9 mouse cellular contexts compared by ENCODE assay signal in genomic region chr9:57659774-57660173, GRCm38 (mm10). TPM values are rescaled to one million over a fixed set of nuclear protein-coding genes. Genes with fewer than 3 reads are reported as not detected.
DNase-seq lines count a peak whose midpoint lies in the region; ATAC-seq and TF ChIP-seq lines count a peak whose summit lies in the region.
"Had no signal": no experiment of that assay in that cellular context is flagged by ENCODE, and none has a peak within 500 bp of the region (broad histone marks: within the 10 kb centered on the region; RNA-seq: fewer than 3 reads in every experiment).

No protein-coding gene starts in this region.

- TF ChIP-seq POLR2A in liver, adult 2 months (IDR thresholded peaks at IDR 0.05; ENCODE audit: extremely low read depth, insufficient read depth, low read length): no peak

- 16% methylated on average over 4 of the region's 4 CpGs for WGBS in liver, adult 2 months
- WGBS in neural tube, embryonic 14.5 days: 31% methylated on average over 4 of the region's 4 CpGs

- H3K9me3 ChIP-seq in neural tube, embryonic 14.5 days (ENCODE audit: control insufficient read depth, low read length): no peaks in the 10 kb centered on the region

- no peaks in the 10 kb centered on the region for H3K27me3 ChIP-seq in liver, adult 2 months (ENCODE audit: control insufficient read depth, insufficient read depth, low read length)
- H3K27me3 ChIP-seq in neural tube, embryonic 14.5 days (ENCODE audit: control insufficient read depth, insufficient read depth, low read length): no peaks in the 10 kb centered on the region

- no peak overlapping the region for H3K27ac ChIP-seq in liver, adult 2 months (replicated peaks; ENCODE audit: insufficient read depth, low read depth, low read length)
- H3K27ac ChIP-seq in neural tube, embryonic 14.5 days (ENCODE audit: low read depth, low read length): no peak overlapping the region

- H3K9ac ChIP-seq in liver, adult 2 months (ENCODE audit: low read depth, low read length): no peak overlapping the region
- no peak overlapping the region for H3K9ac ChIP-seq in neural tube, embryonic 14.5 days (replicated peaks; ENCODE audit: low read depth, low read length)

- ATAC-seq in common myeloid progenitor, adult 5-6 weeks (replicated peaks; ENCODE audit: low read depth, poor library complexity, severe bottlenecking): peak; percentile 91
- ATAC-seq in granulocyte monocyte progenitor cell, adult 5-6 weeks (replicated peaks; ENCODE audit: poor library complexity, severe bottlenecking): peak; percentile 86
- ATAC-seq in neural tube, embryonic 14.5 days (ENCODE audit: low read depth): peak; percentile 41; the same call in 1 of the 2 replicates

- H3K79me2 ChIP-seq in liver, adult 2 months (ENCODE audit: control insufficient read depth, insufficient read depth, low read length): no peaks in the 10 kb centered on the region

- DNase-seq in CD4-positive helper T cell, adult 2 months (ENCODE audit: low read depth, low spot score): peak; percentile 77
- DNase-seq in adipocyte (ENCODE audit: low spot score): peak; percentile 93
- DNase-seq in kidney, adult 9 months: peak; percentile 89
- DNase-seq in liver, adult 2 months (ENCODE audit: extremely low read depth, low read depth, low spot score): peak; percentile 75
- peak; percentile 85 for DNase-seq in thymus, postnatal 14 days

- no peak overlapping the region for H3K4me2 ChIP-seq in neural tube, embryonic 14.5 days (ENCODE audit: low read depth, low read length)

- no peak overlapping the region for H3K4me3 ChIP-seq in liver, adult 2 months (ENCODE audit: insufficient read depth, low read depth, low read length)
- no peak overlapping the region for H3K4me3 ChIP-seq in neural tube, embryonic 14.5 days (ENCODE audit: low read depth, low read length)

- peaks cover 14% of the 10 kb centered on the region for H3K4me1 ChIP-seq in liver, adult 2 months (ENCODE audit: control insufficient read depth, insufficient read depth, low read length)
- no peaks in the 10 kb centered on the region for H3K4me1 ChIP-seq in neural tube, embryonic 14.5 days (ENCODE audit: control insufficient read depth, insufficient read depth, low read length)

- TF ChIP-seq CTCF in liver, adult 2 months (IDR thresholded peaks at IDR 0.05; ENCODE audit: low read depth, low read length): peak; percentile 79

- H3K36me3 ChIP-seq in liver, adult 2 months (ENCODE audit: control insufficient read depth, insufficient read depth, low read length): no peaks in the 10 kb centered on the region
- H3K36me3 ChIP-seq in neural tube, embryonic 14.5 days (ENCODE audit: control insufficient read depth, insufficient read depth, low read length): no peaks in the 10 kb centered on the region

RNA-seq across cellular contexts. Expression of gene Csk, which starts 6.3 kb away (rescaled TPM):
- total RNA-seq in common myeloid progenitor, adult 5-6 weeks (2017): 134 and 190 TPM in 2 replicates
- total RNA-seq in granulocyte monocyte progenitor cell, adult 5-6 weeks (2014; fragmentation: Nextera tagmentation): 86.9 and 92.3 TPM in 2 replicates
- total RNA-seq in granulocyte monocyte progenitor cell, adult 5-6 weeks (2017): 83.8 and 113 TPM in 2 replicates
- 18.3 and 32.8 TPM in 2 replicates for total RNA-seq in liver, adult 2 months (2014; rRNA removed)
- polyA plus RNA-seq in liver, adult 2 months (2012; rRNA removed): 31.4 and 33.9 TPM in 2 replicates
- 33.4 and 46.2 TPM in 2 replicates for polyA plus RNA-seq in neural tube, embryonic 14.5 days (2014; fragmentation: Nextera tagmentation; extraction: Ambion mirVana)

RNA-seq across cellular contexts. Expression of gene Cyp1a2, which starts 23.7 kb away (rescaled TPM):
- total RNA-seq in common myeloid progenitor, adult 5-6 weeks (2017): not detected in 2 replicates
- total RNA-seq in granulocyte monocyte progenitor cell, adult 5-6 weeks (2014; fragmentation: Nextera tagmentation): not detected in 2 replicates
- total RNA-seq in granulocyte monocyte progenitor cell, adult 5-6 weeks (2017): not detected in 2 replicates
- 495 and 621 TPM in 2 replicates for total RNA-seq in liver, adult 2 months (2014; rRNA removed)
- polyA plus RNA-seq in liver, adult 2 months (2012; rRNA removed): 954 and 976 TPM in 2 replicates
- polyA plus RNA-seq in neural tube, embryonic 14.5 days (2014; fragmentation: Nextera tagmentation; extraction: Ambion mirVana): not detected in 2 replicates

RNA-seq across cellular contexts. Expression of gene Cyp1a1, which starts 28.0 kb away (rescaled TPM):
- total RNA-seq in common myeloid progenitor, adult 5-6 weeks (2017): 0.50 TPM in 1 of 2 replicates, not detected in the other
- not detected in 2 replicates for total RNA-seq in granulocyte monocyte progenitor cell, adult 5-6 weeks (2014; fragmentation: Nextera tagmentation)
- total RNA-seq in granulocyte monocyte progenitor cell, adult 5-6 weeks (2017): not detected in 2 replicates
- 0.74 and 1.0 TPM in 2 replicates for total RNA-seq in liver, adult 2 months (2014; rRNA removed)
- 1.0 TPM in 2 replicates for polyA plus RNA-seq in liver, adult 2 months (2012; rRNA removed)
- polyA plus RNA-seq in neural tube, embryonic 14.5 days (2014; fragmentation: Nextera tagmentation; extraction: Ambion mirVana): 0.09 and 0.13 TPM in 2 replicates

RNA-seq across cellular contexts. Expression of gene Lman1l, which starts 39.2 kb away (rescaled TPM):
- not detected in 2 replicates for total RNA-seq in common myeloid progenitor, adult 5-6 weeks (2017)
- total RNA-seq in granulocyte monocyte progenitor cell, adult 5-6 weeks (2014; fragmentation: Nextera tagmentation): not detected in 2 replicates
- not detected in 2 replicates for total RNA-seq in granulocyte monocyte progenitor cell, adult 5-6 weeks (2017)
- not detected in 2 replicates for total RNA-seq in liver, adult 2 months (2014; rRNA removed)
- polyA plus RNA-seq in liver, adult 2 months (2012; rRNA removed): not detected in 2 replicates
- polyA plus RNA-seq in neural tube, embryonic 14.5 days (2014; fragmentation: Nextera tagmentation; extraction: Ambion mirVana): not detected in 2 replicates
- polyA plus RNA-seq: gonadal fat pad, adult 2 months had no signal

RNA-seq across cellular contexts. Expression of gene Edc3, which starts 48.6 kb away (rescaled TPM):
- 7.2 and 9.8 TPM in 2 replicates for total RNA-seq in common myeloid progenitor, adult 5-6 weeks (2017)
- total RNA-seq in granulocyte monocyte progenitor cell, adult 5-6 weeks (2014; fragmentation: Nextera tagmentation): 14.6 and 20.3 TPM in 2 replicates
- total RNA-seq in granulocyte monocyte progenitor cell, adult 5-6 weeks (2017): 3.5 and 4.3 TPM in 2 replicates
- total RNA-seq in liver, adult 2 months (2014; rRNA removed): 5.7 and 6.4 TPM in 2 replicates
- polyA plus RNA-seq in liver, adult 2 months (2012; rRNA removed): 6.6 TPM in 2 replicates
- polyA plus RNA-seq in neural tube, embryonic 14.5 days (2014; fragmentation: Nextera tagmentation; extraction: Ambion mirVana): 21.9 and 26.3 TPM in 2 replicates

Comparison
In these comparisons a context has a peak if more than half of its experiments do, and no peak if none do; other contexts are left out.
1. ATAC-seq: peak in every context shown above with its lines; median percentile 91 in common myeloid progenitor, adult 5-6 weeks; 86 in granulocyte monocyte progenitor cell, adult 5-6 weeks; 41 in neural tube, embryonic 14.5 days.
2. RNA of gene Cyp1a2, which starts 23.7 kb away (total RNA-seq): 495 to 621 TPM in liver, adult 2 months; not detected in common myeloid progenitor, adult 5-6 weeks and not detected in granulocyte monocyte progenitor cell, adult 5-6 weeks; every median in the first group is over 100 times any median in the second.
3. Peak in every context shown above with its lines, with median percentiles within 50 percentile points of each other: DNase-seq.